Mouse (Mus musculus) naive thymus-derived CD4-positive, alpha-beta T cell, adult 5 months (primary cell): ENCODE measurements around the gene Pkd1. TPM values are rescaled to one million over a fixed set of nuclear protein-coding genes. Genes with fewer than 3 reads are reported as not detected.

Experiments used
- polyA plus RNA-seq: library from polyadenylated mRNA; unstranded; fragments of 100-300 nt; shearing (Covaris generic); gene quantifications from one replicate; pipeline ENCODE4 v1.2.1, GENCODE M21; 2017

Pkd1 gene
- polyA plus RNA-seq = 58.8 TPM

GRCm38 (mm10) chr17:24549618-24550415, at the start of gene Pkd1:
Pkd1 (plus strand) TSS chr17:24549834.

GRCm38 (mm10) chr17:24527723-24528559, 21.7 kb upstream of the Pkd1 start, which contains the start of gene Traf7:
Traf7 (minus strand) TSS chr17:24527938.

GRCm38 (mm10) chr17:24534160-24534718, 15.4 kb upstream of the Pkd1 start, which contains the start of gene Rab26:
Rab26 (minus strand) TSS chr17:24534210.

GRCm38 (mm10) chr17:24632167-24632812, 82.7 kb downstream of the Pkd1 start, which contains the start of the genes Tsc2 and Nthl1:
Tsc2 (minus strand) TSS chr17:24632630.
Nthl1 (plus strand) TSS chr17:24632680.

Other genes starting within 250 kb of the Pkd1 start
- 0.15 TPM for gene Abca17, start 198.8 kb upstream of the Pkd1 start, polyA plus RNA-seq
- gene Abca3, start 197.9 kb upstream of the Pkd1 start, polyA plus RNA-seq = 32.3 TPM
- 284 TPM for gene Rnps1, start 135.3 kb upstream of the Pkd1 start, polyA plus RNA-seq
- 34.1 TPM for gene Eci1, start 123.2 kb upstream of the Pkd1 start, polyA plus RNA-seq
- gene Dnase1l2, start 106.7 kb upstream of the Pkd1 start, polyA plus RNA-seq = 2.0 TPM
- gene E4f1, start 79.5 kb upstream of the Pkd1 start, polyA plus RNA-seq = 144 TPM
- 18.9 TPM for gene Pgp, start 79.4 kb upstream of the Pkd1 start, polyA plus RNA-seq
- not detected for gene Bricd5, start 76.0 kb upstream of the Pkd1 start, polyA plus RNA-seq
- 24.2 TPM for gene Mlst8, start 70.8 kb upstream of the Pkd1 start, polyA plus RNA-seq
- gene Caskin1, start 61.2 kb upstream of the Pkd1 start, polyA plus RNA-seq = 0.16 TPM
- 68.1 TPM for gene Traf7, start 21.9 kb upstream of the Pkd1 start, polyA plus RNA-seq
- gene Rab26, start 15.6 kb upstream of the Pkd1 start, polyA plus RNA-seq = 1.1 TPM
- 44.1 TPM for gene Tsc2, start 82.8 kb downstream of the Pkd1 start, polyA plus RNA-seq
- 3.7 TPM for gene Nthl1, start 82.8 kb downstream of the Pkd1 start, polyA plus RNA-seq
- gene Slc9a3r2, start 100.5 kb downstream of the Pkd1 start, polyA plus RNA-seq = 0.20 TPM
- not detected for gene Npw, start 108.6 kb downstream of the Pkd1 start, polyA plus RNA-seq
- gene Zfp598, start 119.9 kb downstream of the Pkd1 start, polyA plus RNA-seq = 23.2 TPM
- gene Syngr3, start 140.1 kb downstream of the Pkd1 start, polyA plus RNA-seq = not detected
- gene Gfer, start 146.3 kb downstream of the Pkd1 start, polyA plus RNA-seq = 33.4 TPM
- gene Noxo1, start 146.4 kb downstream of the Pkd1 start, polyA plus RNA-seq = 1.3 TPM
- 53.1 TPM for gene Tbl3, start 157.8 kb downstream of the Pkd1 start, polyA plus RNA-seq
- not detected for gene Rnf151, start 168.2 kb downstream of the Pkd1 start, polyA plus RNA-seq
- gene Rps2, start 168.3 kb downstream of the Pkd1 start, polyA plus RNA-seq = 1,119 TPM
- gene Ndufb10, start 174.6 kb downstream of the Pkd1 start, polyA plus RNA-seq = 157 TPM
- not detected for gene Rpl3l, start 178.0 kb downstream of the Pkd1 start, polyA plus RNA-seq
- 11.7 TPM for gene Msrb1, start 186.8 kb downstream of the Pkd1 start, polyA plus RNA-seq
- gene Hs3st6, start 203.2 kb downstream of the Pkd1 start, polyA plus RNA-seq = not detected